Mouse (Mus musculus) left cerebral cortex, adult 11 months (tissue): ENCODE data around the gene Apobec3.
A peak's percentile ranks its signal among the peaks of the same experiment; 100 is the strongest.
"Not testable (repeated sequence)": the region's sequence is repeated elsewhere in the genome, so short reads cannot be mapped to it uniquely, and the experiment has no call there.

Source experiments
- DNase-seq: peaks from one replicate; pipeline ENCODE4 v3.0.0; 2022; ENCODE audit warnings: low spot score

The Apobec3 gene

DNA sequence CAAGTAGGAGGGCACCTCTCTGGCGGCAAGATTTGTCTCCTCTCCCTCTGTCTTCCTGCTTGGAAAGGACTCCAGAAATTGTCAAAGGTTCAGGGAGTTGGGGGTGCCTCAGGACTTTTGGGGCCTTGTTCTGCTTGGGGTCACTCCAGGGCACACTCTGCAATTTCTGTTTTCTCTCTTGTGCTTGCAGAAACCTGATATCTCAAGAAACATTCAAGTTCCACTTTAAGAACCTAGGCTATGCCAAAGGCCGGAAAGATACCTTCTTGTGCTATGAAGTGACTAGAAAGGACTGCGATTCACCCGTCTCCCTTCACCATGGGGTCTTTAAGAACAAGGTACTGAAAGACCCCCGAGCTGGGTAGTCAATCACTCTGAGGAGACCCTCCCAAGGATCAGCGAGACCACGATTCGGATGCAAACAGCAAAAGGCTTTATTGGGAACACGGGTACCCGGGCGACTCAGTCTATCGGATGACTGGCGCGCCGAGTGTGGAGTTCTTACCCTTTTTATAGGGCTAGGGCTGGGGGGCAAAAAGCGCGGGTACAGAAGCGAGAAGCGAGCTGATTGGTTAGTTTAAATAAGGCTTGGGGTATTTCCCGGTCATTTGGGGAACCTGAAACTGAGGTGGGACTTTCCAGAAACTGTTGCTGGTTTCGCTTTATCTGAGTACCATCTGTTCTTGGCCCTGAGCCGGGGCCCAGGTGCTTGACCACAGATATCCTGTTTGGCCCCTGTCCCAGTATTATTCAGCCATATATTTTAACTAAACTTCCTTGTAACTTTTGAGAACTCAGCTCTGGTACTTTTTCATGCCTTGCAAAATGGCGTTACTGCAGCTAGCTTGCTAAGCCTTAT, 4.0 kb downstream of the Apobec3 start:
- not testable (repeated sequence) for DNase-seq

DNA sequence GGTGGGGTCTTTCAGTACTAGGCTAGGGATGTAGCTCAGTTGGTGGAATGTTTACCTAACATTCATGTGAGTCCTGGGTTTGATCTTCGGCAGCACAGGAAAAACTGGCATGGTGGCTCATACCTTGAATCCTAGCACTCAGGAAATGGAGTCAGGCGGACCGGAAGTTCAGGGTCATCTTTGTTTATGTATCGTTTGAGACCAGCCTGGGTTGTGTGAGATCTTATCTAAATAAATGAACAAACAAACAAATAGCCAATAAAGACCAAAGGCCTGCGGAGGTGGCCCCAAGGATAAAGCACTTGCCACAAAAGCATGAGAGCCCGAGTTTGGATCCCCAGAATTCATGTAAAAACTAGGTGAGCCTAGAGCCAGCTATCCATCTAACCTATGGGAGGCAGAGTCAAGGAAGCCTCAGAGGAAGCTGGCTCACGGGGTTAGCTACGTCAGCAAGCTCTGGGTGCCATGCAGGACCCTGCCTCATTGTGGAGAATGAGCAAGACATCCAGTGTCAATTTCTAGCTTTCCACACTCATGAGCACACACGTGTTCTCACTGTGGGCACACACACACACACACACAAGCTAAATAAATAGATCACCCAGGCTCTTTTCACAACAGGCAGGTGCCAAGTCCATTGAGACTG, 4.7 kb downstream of the Apobec3 start:
- no peak for DNase-seq

DNA sequence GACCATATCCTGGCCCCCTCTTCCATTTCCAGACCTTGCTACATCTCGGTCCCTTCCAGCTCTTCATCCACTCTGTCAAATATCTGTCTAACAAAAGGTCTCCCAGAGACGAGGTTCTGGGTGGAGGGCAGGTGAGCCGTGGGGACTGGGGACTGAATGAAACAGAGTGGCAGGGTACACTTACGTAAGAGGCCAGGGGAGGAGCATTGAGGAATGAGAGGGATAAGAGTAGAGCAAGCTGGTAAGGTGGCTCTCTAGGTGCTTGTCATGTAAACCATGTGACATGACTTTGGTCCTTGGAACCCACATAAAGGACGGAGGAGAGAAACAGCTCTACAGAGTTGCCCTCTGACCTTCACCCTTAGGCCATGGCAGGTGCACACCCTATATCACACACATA, 7.5 kb downstream of the Apobec3 start:
- no peak for DNase-seq

DNA sequence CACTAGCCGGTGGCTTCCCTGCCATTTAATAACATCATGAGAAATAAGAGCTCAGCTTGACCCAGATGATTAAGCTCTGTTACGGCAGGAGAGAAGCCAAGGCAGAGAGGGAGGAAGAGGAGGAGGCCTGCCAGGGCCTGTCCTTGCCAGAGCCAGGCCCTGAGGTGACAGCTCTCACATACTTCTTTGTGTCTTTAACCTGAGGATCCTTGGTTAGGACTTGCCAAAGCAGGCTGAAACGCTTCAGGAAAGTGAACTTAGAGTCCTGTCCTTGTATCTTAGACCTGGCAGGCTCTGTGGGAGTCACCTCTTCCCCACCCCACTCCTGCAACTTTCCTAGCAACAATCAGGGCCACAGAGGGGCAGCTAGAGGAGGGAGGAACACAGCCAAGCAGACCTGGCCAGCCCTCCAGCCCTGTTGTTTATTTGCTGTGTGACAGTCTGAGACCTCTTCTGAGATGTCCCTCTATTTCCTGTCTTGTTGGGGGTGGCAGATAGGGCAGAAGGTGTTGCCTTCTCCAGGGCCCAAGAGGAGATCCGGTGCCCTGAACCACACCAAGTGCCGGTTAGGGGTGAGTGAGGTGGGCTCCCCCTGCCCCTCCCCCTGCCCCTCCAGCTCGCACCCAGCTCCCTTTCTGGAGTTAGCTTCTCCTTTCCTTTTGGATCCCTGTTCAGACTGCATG, 8.5 kb downstream of the Apobec3 start:
- no peak for DNase-seq

DNA sequence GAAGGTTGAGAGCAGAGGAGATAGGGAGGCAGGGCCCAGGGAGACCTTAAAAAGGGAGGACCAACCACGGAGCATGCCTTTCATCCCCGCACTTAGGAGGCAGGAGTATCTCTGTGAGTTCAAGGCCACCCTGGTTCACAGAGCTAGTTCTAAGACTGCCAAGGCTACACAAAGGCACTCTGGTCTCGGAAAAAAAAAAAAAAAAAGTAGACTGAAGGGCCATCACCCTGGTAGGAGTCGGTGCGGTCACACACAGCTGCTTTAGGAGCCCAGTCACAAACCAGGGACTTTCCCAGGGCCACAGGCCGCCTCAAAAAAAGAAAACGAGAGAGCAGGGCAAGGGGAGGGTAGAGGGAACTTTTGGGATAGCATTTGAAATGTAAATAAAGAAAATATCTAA, 9.3 kb downstream of the Apobec3 start:
- no peak for DNase-seq

DNA sequence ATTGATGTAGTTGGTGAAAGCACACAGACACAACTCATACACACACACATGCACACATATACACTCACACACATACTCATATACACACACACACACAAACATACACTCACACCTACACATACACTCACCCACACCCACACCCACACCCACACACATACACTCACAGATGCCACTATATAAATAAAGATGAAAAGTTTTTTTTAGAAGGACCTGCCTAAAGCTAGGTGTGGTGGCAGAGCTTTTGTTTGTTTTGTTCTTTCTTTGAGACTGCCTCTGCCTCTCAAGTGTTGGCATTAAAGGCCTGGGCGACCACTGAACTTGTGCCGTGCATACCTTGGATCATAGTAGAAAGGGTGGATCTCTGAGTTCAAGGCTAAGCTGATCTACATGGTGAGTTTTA, 9.9 kb downstream of the Apobec3 start:
- DNase-seq: no peak

DNA sequence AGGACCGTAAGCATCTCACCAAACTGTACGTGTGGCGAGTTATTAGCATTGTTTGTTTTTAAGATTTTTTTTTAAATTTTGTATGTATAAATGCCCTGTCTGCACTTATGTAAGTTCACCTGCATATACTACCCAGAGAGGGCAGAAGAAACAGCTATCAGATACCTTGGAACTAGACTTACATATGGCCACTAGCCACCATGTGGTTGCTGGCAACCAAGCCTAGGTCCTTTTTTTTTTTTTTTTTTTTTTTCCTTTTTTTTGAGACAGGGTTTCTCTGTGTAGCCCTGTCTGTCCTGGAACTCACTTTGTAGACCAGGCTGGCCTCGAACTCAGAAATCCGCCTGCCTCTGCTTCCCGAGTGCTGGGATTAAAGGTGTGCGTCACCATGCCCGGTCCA, 11.6 kb downstream of the Apobec3 start:
- not testable (repeated sequence) for DNase-seq

DNA sequence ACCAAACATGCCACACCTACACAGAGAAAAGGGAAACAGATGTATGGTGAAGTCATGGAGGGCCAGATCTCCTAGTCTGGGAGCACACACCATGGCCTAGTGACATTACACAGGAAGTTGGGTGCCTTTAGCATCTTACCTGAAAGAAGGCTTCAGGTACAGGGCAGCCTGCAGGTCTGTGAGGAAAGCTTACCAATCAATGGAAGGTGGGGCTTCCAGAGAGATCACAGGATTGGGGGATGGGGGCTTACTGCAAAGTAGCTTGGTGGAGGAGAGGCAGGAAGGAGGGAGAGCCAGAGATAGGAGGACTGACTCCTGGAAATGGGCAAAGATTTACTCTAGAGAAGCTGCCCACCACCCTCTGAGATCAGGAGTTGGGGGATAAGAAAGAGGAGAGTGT, 12.5 kb downstream of the Apobec3 start:
- no peak for DNase-seq

DNA sequence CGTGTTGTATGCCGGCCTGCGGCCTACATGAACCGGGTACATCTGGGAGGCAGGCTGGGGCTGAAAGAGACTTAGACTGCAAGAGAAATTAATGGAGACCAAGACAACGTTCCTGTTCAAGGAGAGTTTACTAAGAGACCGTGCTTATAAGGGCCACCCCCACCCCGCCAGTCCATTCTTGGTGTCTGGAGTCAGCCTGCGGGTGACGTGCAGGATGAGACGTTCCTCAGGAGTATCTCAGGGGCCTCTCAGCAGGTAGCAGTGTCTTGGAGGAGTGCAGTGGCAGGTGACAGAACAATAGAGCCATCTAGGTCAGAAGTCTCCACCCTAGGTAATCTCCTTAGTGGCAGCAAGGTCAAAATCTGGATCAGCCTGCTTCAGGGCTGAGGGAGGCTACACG, 13.2 kb downstream of the Apobec3 start:
- DNase-seq: not testable (repeated sequence)

DNA sequence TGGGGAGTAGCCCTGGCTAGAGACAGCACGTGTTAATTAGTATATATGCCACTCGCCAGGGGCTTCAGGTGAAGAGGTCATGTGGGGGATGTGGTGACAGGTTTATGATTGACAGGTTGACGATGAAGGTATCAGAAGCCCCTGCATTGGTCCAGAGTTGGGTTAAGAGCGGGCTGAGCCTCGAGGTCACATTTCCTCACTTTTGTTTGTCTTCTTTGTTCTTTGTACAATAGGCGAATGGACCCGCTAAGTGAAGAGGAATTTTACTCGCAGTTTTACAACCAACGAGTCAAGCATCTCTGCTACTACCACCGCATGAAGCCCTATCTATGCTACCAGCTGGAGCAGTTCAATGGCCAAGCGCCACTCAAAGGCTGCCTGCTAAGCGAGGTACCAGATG, 13.8 kb downstream of the Apobec3 start:
- no peak for DNase-seq

DNA sequence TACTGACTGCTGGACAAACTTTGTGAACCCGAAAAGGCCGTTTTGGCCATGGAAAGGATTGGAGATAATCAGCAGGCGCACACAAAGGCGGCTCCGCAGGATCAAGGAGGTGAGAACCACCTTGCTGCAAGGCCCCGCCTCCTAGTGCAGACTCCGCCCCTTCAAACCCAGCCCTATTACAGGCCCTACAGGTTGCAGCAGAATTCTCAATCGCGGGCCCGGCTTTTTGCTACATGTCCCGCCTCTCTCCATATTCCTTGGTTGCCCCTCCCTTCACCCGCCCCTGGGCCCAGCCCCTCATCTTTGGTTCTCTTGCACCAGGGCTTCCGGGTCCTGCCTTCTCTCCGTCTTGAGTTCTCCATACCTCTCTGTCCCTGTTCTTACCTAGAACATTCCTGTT, 15.4 kb downstream of the Apobec3 start:
- DNase-seq: no peak

DNA sequence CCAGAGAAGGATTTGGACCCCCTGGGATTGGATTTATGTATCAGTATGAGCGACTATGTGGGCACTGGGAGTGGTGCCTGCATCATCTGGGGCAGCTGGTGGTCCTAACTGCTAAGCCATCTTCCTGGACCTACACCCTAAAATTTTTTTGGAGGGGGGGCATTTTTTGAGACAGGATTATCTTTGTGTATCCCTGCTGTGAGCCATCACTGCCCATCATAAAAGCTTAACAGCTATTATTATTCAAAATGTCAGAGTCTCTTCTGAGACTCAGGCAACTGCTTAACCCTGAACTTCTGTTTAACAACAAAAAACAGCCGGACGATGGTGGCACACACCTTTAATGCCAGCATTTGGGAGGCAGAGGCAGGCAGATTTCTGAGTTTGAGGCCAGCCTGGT, 17.5 kb downstream of the Apobec3 start:
- not testable (repeated sequence) for DNase-seq

DNA sequence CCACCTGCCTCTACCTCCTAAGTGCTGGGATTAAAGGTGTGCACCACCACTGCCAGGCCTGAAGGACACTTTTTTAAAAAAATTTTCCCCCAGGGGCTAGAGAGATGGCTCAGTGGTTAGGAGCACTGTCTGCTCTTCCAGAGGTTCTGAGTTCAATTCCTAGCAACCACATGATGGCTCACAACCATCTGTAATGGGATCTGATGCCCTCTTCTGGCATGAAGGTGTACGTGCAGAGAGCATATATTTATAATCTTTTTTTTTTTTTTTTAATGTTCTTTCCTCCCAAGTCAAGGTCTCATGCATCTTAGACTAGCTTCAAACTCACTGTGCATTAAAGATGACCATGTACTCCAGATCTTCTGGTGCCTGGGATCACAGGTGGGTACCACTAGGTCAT, 19.4 kb downstream of the Apobec3 start:
- not testable (repeated sequence) for DNase-seq

DNA sequence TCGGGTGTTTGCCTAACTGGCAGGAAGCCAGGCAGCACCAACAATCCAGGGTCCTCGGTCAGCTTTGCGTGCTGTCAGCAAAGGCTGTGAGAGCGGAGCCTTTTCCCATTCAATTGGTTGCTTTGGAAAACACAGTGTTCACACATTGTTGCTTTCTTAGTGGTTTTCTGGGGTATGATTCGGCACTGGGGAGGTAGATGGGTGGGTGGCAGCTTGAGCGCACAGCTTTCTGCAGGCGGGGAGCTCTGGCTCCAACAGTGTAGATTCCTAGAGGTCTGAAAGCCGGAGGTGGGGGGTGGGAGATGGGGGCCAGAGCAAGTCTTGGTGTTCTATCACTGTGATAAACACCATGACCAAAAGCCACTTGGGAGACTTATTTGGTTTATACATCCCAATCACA, 19.9 kb downstream of the Apobec3 start:
- DNase-seq: no peak

DNA sequence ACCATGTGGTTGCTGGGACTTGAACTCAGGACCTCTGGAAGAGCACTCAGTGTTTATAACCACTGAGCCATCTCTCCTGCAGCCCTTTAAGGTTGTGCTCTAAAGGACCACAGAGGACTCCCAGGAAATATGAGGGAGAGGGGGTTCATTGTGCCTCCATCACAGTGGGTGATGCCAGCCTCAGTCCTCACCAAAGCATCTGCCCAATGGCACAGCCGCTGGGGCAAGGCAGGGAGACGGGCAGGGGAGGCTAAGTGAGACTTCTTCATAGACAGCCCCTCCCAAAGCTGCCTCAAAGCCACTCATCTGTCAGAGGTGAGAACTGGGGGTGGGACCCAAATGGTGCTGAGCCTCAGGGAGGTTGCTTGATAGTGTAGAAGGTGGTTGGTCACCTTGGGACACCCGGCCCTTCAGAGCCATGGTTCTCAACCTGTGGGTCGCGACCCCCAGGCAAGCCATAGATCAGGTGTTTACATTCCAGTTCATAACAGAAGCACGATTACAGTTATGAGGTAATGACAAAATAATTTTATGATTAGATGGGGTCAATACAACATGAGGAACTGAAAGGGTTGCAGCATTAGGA, 22.4 kb downstream of the Apobec3 start:
- no peak for DNase-seq

DNA sequence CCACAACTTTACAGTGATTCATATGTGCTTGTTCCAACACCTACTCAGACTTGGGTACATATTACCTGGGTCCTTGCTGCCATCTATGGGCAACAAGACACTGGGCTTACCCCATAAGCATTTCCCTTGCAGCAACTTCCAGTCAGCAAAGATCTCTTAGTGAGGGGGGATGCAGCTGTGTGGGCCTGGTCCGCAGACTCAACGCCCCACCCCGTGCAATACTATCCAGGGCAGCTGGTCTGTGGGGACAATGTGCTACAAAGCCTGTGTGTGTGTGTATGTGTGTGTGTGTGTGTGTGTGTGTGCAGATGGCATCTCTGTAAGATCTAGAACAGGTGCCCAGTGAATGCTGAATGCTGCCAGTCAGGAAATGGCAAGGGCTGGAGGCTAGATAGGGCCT, 22.9 kb downstream of the Apobec3 start:
- no peak for DNase-seq

DNA sequence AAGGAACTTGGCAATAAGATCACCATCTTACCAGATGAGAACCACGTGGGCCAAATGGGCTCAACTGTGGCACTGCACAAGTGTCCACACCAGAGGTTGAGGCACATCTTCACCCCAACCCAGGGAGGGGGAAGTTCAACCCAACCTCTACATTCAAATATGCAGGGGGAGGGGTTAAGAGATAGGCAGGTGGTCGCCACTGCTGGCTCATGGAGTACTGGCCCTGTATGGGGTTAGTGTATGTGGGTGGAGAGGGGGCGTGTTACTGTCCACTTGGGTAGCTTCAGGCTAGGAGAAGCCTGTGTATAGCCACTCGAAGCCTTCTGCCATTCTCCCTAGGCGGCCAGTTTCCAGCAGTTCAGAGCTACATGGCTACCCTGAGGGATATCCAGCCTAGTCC, 24.7 kb downstream of the Apobec3 start:
- no peak for DNase-seq

DNA sequence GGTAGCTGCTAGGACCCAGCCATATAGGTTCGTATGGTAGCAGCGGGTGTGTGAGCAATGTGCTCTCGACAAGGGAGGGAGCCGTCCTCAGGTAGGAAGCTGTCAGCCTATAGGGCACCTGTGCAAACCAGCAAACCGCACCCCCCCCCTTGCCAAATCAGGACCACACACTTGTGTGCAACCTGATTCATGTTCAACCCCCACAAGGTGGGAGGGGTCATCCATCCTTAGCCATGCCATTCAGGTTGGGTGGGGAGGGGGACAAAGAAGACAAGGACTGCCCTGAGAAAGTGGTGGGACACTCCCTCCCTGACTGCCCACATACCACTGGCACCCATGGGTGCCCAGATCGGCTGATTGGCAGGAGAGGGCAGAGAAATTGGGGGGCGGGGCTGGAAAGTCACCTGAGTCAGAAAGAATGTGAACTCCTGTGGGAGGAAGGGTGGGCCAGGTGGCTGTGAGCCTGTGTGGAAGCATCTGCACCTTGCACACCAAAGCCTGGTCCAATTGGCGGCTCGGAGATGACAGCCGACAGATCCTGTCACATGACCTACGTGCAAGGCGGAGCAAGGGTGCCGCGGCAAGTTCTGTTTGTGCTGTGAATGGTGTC, 25.8 kb downstream of the Apobec3 start:
- no peak for DNase-seq

DNA sequence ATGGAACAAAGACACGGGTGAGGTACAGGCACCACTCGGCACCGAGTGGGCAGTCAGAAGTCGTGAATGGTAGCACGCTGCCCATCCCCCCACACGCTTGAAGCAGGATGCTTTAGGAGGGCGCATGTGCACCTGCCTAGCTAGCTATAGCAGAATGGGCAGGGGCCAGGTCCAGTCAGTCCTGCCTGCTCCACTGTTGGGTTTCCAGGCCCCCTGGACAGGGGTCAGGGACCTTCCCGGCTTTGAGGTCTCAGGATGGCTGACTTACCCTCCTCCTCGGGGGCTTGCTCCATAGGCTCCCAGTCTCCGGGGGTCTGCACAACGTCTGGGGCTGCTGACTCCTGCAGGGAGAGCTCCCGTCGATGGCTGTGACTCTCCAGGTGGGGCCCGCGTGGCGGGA, 27.0 kb downstream of the Apobec3 start:
- no peak for DNase-seq

DNA sequence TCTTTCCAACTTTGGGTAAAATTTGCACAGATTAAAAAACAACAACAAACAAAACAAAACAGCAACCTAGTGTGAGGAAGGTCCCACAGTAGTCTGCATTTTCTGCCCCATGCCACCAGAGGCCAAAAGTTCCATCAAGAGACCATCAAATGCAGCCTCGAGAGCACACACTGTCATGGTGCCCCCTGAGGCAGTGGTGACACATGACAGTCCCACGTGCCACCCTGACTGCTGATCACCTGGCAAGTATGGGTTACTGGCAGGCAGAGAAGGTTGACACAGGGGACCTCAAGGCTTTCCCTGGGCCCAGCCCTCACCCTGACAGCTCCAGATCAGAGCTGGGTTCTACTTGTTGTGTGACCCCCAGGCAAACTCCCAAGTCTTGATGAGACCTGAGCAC, 28.3 kb downstream of the Apobec3 start:
- no peak for DNase-seq

DNA sequence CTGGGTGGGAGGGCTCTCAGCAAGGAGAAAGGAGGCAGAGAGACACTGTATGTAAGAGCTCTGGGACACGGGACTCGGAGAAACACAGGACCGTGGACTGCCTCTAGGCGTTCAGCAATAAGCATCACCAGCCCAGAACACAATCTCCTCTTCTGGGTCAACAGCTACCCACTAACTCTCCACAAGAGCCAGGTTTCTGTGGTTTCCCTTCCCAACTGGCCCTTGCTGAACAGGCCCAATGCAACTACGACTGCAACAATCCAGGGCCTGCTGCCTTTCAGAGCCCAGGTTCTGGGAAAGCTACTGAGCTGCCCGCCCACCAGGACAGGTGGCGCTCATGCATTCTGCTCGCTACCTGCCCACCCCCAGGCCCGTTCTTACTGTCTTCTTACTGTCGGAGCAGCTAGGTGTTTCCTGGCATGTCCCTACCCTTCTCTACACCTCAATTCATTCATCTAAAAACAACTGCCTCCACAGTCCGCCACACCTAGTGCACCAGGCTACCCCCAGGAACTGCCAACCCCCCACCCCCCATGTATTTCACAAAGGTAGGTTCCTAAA, 35.5 kb downstream of the Apobec3 start:
- DNase-seq: no peak

DNA sequence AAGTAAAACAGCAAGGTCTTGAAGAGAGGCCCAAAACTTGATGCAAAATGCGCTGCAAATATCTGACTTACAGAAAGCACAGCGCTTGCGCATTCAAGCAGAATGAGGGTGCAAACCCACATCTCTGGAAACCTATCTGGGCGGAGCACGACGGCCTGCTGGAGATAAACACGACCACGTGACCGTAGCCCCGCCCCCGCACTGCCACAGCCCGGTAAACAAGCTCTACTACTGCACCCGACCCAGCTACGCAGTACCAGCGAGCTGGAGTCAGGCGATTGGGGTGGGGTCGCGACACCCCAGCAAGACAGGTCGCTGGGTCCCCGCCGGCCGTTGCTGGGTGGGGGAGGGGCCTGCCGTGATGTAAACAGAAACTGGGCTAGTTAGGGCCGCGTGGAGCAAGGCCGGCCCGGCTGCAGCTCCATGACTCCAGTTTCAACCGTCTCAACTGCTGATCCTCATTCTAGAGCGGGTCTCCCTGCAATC, 36.2 kb downstream of the Apobec3 start:
- DNase-seq: peak; percentile 88
